Mouse (Mus musculus) cerebellum, postnatal 25 days (tissue): ENCODE data around the gene Aunip.

Experiments used
- DNase-seq, 2 experiments: peaks; one replicate each; pipeline ENCODE4 v3.0.0; 2021; ENCODE audit warnings: mixed read lengths in 2 of 2

Aunip gene

GRCm38 (mm10) chr4:134516981-134517380, 6.2 kb downstream of the Aunip start:
- peak in 1 of 2 experiments; percentile 33 for DNase-seq

GRCm38 (mm10) chr4:134517719-134518118, 6.9 kb downstream of the Aunip start:
- no peak for DNase-seq

- DNase-seq, result no peak
Measured at GRCm38 (mm10) chr4:134518541-134518940, 7.7 kb downstream of the Aunip start.

DNA sequence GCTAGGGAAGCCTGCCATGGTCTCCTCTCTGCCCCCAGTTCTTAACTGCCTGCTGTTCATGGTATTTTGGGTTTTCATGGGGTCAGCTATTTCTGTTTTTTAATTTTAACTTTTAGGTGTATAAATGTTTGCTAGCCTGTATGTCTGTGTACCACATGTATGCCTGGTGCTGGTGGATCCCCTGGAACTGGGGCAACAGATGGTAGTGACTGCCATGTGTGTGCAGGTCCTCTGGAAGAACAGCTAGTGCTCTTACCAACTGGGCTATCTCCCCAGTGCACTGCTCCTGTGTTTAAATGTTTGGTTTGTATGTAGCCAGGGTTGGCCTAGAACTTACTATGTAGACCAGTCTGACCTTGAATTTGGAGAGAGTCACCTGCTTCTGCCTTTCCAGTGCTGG, 8.5 kb downstream of the Aunip start:
- no peak for DNase-seq

DNA sequence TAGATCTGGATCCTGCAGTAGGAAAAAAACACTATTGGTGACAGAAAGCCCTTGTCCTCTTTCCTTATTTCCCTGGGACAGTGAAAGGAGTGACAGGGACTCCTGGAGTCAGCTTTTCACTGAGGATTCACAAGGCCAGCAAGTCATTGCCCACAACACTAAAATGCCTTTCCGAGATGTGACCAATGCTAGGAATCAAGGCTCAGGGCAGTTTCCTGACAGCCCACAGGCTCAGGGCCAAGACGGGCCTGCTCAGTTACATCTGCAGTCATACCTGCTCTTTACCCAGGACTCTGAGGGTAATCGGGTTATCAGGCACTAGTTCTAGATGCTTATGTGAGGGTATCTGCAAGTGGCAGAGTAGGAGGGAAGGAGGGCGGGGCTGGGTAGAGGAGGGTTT, 12.6 kb downstream of the Aunip start:
- DNase-seq, result no peak

DNA sequence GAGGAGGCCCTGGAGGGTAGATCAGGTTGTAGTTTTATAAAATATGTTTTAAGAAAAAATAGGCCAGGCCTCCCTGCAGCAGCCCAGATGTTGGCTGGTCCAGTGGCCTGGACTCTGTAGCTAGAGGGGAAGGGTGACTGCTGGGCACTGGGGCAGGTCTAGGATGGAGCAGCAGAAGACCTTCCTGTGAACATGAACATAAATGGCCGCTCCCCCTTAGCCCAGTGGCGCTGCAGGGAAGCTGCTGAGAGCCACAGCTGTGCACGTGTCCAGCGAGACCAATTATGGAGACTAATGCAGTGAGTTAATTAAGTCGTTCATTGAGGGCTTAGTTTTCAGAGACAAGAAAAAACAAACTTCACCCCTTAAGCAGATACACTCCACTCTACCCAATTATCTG, 15.0 kb downstream of the Aunip start:
- no peak for DNase-seq

DNA sequence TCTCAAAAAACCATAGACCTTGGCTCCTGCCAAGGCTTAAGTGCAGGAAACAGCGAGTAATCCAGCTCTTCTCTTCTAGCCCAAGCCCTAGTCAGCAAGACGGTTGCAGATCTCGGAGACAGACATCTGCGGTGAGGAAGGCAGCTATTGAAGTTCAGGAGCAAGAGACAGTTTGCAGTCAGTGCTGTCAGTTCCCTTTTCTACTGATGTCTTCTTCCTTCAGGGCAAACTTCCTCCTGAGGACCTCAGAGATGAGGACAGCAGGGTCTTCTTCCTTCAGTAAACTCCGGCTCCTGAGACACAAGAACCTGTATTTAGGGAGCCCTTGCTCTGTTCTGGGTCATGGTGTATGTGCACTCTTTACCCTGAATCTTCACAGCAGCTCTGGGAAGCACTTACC, 15.4 kb downstream of the Aunip start:
- no peak for DNase-seq

- DNase-seq, result no peak
Measured at GRCm38 (mm10) chr4:134532928-134533327, 22.1 kb downstream of the Aunip start.

GRCm38 (mm10) chr4:134533421-134533820, 22.6 kb downstream of the Aunip start:
- DNase-seq, result no peak

DNA sequence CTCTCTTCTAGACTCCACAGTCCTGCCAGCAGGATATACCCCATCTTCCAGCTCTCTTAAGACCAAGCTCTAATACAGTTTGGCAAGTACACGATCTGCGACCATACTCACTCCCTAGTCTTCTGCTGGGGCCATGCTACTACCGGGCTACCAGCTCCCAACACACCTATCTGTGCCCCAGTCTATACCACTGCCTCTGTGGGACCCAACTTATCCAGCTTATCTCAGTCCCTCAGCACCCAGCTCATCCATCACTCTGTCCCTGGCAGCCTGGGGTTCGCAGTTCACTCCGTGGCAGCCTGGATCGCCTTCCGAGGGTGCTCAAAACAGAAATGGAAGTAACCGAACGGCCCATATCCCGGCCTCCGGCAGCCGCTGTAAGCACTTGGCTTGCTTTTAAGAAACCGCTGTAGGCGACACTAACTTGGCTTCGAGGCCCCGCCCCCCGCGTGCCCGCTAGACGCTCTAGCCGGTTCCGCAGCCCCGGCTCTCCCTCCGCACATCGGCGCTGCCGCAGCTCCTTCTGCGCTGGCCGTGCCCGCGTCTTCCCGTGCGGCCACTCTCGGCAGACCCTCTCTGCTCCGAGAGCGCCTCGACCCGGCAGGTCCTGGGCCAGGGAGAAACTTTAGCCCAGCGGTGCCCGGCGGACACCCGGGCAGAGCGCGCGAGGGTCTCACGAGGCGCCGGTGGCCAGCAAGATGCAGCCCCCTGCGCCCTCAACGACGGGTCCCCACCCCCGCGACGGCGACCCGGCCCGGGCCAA, 23.5 kb downstream of the Aunip start:
- peak; percentile 57 to 76 for DNase-seq

- DNase-seq, result peak; percentile 95 to 97
Measured at GRCm38 (mm10) chr4:134534932-134535786, 24.4 kb downstream of the Aunip start, which contains the start of gene Mtfr1l. Gene Mtfr1l (minus strand): TSS chr4:134535387.

- DNase-seq, result no peak
Measured at GRCm38 (mm10) chr4:134535787-134536151, 25.0 kb downstream of the Aunip start.

- DNase-seq, result peak; percentile 51 to 68
Measured at GRCm38 (mm10) chr4:134538997-134539580, 28.3 kb downstream of the Aunip start.

- DNase-seq, result no peak
Measured at GRCm38 (mm10) chr4:134542726-134543125, 31.9 kb downstream of the Aunip start.

- DNase-seq, result peak; percentile 97 to 98
Measured at GRCm38 (mm10) chr4:134543261-134543660, 32.5 kb downstream of the Aunip start.

GRCm38 (mm10) chr4:134546814-134547705, 36.3 kb downstream of the Aunip start:
- peak; percentile 61 to 83 for DNase-seq

GRCm38 (mm10) chr4:134548169-134548938, 37.6 kb downstream of the Aunip start:
- DNase-seq, result peak; percentile 25 to 51

DNA sequence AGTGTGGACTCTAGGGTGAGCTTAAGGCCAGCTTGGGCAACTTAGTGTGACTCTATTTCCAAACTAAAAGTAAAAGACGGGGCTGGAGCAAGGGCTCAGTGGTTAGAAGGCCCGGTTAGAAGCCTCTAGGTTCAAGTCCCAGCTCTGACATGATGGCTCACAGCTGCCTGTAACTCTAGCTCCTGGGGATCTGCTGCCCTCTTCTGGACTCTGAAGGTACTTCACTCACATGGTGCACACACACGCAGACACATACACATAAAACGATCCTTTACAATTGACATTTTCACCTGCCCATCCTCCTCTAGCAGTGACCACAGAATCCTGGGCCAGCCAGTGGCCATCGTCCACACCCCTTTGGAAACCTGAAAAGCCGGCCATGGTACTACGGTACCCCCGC, 39.1 kb downstream of the Aunip start:
- DNase-seq, result peak in 1 of 2 experiments; percentile 21

- DNase-seq, result peak; percentile 83 to 88
Measured at GRCm38 (mm10) chr4:134551494-134552316, 40.9 kb downstream of the Aunip start, which contains the start of gene Selenon. Gene Selenon (minus strand): TSS chr4:134552166.

- DNase-seq, result no peak
Measured at GRCm38 (mm10) chr4:134553631-134554030, 42.8 kb downstream of the Aunip start.
